Mouse (Mus musculus) G1E (cell line): ENCODE measurements around the gene Prrxl1.

Experiments used
- CTCF ChIP-seq: IDR thresholded peaks from 2 replicates; pipeline ENCODE4 v1.5.1; 2012; ENCODE audit warnings: low read depth, low read length, inconsistent platforms, mixed read lengths
- GATA1 ChIP-seq: IDR thresholded peaks from 2 replicates; pipeline ENCODE4 v1.6.1; 2012; ENCODE audit warnings: borderline replicate concordance, low read length, inconsistent platforms, mixed read lengths
- GATA2 ChIP-seq: IDR thresholded peaks from 2 replicates; pipeline ENCODE4 v1.6.1; 2012; ENCODE audit warnings: low read depth, low read length, inconsistent platforms, borderline replicate concordance
- POLR2AphosphoS5 ChIP-seq: IDR thresholded peaks from 2 replicates; pipeline ENCODE4 v1.6.1; 2012; ENCODE audit warnings: low read depth, low read length, inconsistent platforms; ENCODE audit not compliant: insufficient replicate concordance

GRCm38 (mm10) chr14:32673178-32673577 lies 74.0 kb downstream of the Prrxl1 start:
- no peak for TF ChIP-seq GATA2
- no peak for TF ChIP-seq CTCF
- no peak for TF ChIP-seq GATA1
- TF ChIP-seq POLR2AphosphoS5 = no peak
